Mouse (Mus musculus): ENCODE measurements at regions not wholly inside any gene's neighbourhood (a gene's known extent, or its start where the extent isn't known, plus 50 kb on each side); places are given as distances from the start of the nearest gene placed in this dataset.

DNA sequence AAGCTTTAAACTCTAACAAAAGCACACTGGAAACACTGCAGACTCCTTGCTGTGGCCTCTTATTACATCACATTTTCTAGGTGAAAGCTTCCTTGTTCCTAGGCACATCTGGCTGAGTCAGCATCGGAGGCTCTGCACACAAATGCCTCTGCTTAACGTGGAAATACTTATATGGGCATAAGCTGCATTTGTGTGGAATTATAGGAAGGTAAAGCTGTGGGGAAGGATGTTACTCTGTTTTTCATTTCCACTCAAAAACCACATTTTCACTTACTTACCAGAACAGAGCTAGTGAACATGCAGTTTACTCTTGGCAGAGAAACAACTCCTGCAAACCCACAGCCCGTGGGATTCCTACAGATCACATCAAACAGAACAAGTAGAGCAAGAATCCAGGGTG, 609.9 kb downstream of the Efnb2 start:
- no peak overlapping the region for H3K27ac ChIP-seq (ENCODE audit: low read length)
- H3K36me3 ChIP-seq (ENCODE audit: control insufficient read depth, insufficient read depth) = no peaks in the 10 kb centered on the region
- no peaks in the 10 kb centered on the region for H3K4me1 ChIP-seq (replicated peaks; ENCODE audit: control insufficient read depth, insufficient read depth, low read length)
- no peak overlapping the region for H3K4me3 ChIP-seq (replicated peaks; ENCODE audit: low read length)
- H3K9me3 ChIP-seq (ENCODE audit: control insufficient read depth, low read length) = no peaks in the 10 kb centered on the region
- H3K27me3 ChIP-seq (replicated peaks; ENCODE audit: control insufficient read depth, insufficient read depth, low read length) = no peaks in the 10 kb centered on the region
- no peak for ATAC-seq
- no peak overlapping the region for H3K4me2 ChIP-seq (ENCODE audit: low read length)
- H3K9ac ChIP-seq (replicated peaks; ENCODE audit: low read depth, low read length) = no peak overlapping the region
- 7% methylated on average over 3 of the region's 3 CpGs for WGBS

DNA sequence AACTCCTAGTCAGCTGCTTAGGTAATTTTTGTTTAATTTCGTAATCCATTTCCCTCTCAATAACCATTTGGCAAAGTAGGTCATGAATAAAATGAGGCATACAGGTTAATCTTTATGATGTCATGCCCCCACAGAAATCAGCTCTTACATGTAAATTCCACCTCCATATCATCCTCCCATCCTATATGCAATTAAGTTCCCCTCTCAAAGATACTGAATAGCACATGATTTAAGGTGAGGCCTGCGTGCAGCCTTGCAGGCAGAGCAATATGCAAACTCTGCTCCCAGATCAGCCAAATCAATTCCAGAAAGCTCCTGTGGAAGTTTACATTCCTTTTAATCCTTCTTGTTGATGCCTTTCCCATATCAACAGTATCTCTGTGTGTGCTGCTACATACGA, 610.3 kb downstream of the Efnb2 start:
- WGBS = 54% methylated on average over 3 of the region's 3 CpGs
- no peak for ATAC-seq
- Histone ChIP-seq H3K9ac (replicated peaks; ENCODE audit: low read depth, low read length) (no peak overlapping the region), H3K9me3 (ENCODE audit: control insufficient read depth, low read length) (no peaks in the 10 kb centered on the region), H3K36me3 (ENCODE audit: control insufficient read depth, insufficient read depth) (no peaks in the 10 kb centered on the region), H3K27me3 (replicated peaks; ENCODE audit: control insufficient read depth, insufficient read depth, low read length) (no peaks in the 10 kb centered on the region), H3K4me1 (replicated peaks; ENCODE audit: control insufficient read depth, insufficient read depth, low read length) (no peaks in the 10 kb centered on the region), H3K4me2 (ENCODE audit: low read length) (no peak overlapping the region), H3K4me3 (replicated peaks; ENCODE audit: low read length) (no peak overlapping the region), H3K27ac (ENCODE audit: low read length) (no peak overlapping the region)

DNA sequence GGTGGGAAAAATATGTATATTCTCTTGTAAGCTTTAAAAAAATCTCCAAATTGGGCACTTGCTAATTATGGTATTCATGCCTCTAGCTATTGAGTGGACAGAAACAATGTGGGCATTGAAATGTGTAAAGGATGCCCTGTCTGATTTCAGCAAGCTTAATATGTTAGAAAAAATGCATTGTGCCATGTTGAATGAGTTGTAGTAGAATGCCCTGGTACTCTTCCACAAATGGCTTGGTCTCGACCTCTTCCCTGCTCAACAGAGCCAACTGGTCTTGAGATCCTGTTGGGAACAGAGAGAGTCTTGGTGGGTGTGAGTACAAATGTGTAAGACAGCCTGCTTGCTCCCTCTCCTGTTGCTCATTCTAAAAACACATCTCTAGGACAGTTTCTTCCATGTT, 616.1 kb downstream of the Efnb2 start:
- peak; percentile 33; the same call in 1 of the 2 replicates for ATAC-seq
- no peak overlapping the region for H3K4me2 ChIP-seq (ENCODE audit: low read length)
- H3K27me3 ChIP-seq (replicated peaks; ENCODE audit: control insufficient read depth, insufficient read depth, low read length) = no peaks in the 10 kb centered on the region
- 5% methylated on average over 1 of the region's 1 CpGs for WGBS
- H3K36me3 ChIP-seq (ENCODE audit: control insufficient read depth, insufficient read depth) = no peaks in the 10 kb centered on the region
- no peaks in the 10 kb centered on the region for H3K9me3 ChIP-seq (ENCODE audit: control insufficient read depth, low read length)
- H3K4me1 ChIP-seq (replicated peaks; ENCODE audit: control insufficient read depth, insufficient read depth, low read length) = no peaks in the 10 kb centered on the region
- no peak overlapping the region for H3K27ac ChIP-seq (ENCODE audit: low read length)
- H3K9ac ChIP-seq (replicated peaks; ENCODE audit: low read depth, low read length) = no peak overlapping the region
- H3K4me3 ChIP-seq (replicated peaks; ENCODE audit: low read length) = no peak overlapping the region

DNA sequence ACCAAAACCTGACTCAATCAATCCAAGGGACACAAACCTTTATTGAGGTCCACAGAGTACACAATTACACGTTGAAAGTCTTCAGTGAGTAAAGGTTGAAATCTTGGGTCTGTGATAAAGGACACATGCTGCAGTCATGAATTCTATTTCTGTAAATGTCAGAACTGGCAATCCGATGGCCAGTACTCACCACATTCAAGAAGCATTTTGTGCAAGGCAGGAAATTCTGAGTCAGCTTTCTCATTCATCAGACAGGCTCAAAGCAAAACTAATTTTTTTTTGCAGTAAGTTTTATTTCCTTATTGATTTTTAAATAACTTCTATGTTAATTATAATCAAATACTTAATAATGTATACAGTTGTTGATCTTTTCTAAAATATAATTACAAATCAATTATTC, 616.7 kb downstream of the Efnb2 start:
- Histone ChIP-seq H3K9me3 (ENCODE audit: control insufficient read depth, low read length) (no peaks in the 10 kb centered on the region), H3K4me1 (replicated peaks; ENCODE audit: control insufficient read depth, insufficient read depth, low read length) (no peaks in the 10 kb centered on the region), H3K27me3 (replicated peaks; ENCODE audit: control insufficient read depth, insufficient read depth, low read length) (no peaks in the 10 kb centered on the region), H3K4me3 (replicated peaks; ENCODE audit: low read length) (no peak overlapping the region), H3K27ac (ENCODE audit: low read length) (no peak overlapping the region), H3K9ac (replicated peaks; ENCODE audit: low read depth, low read length) (no peak overlapping the region), H3K4me2 (ENCODE audit: low read length) (no peak overlapping the region), H3K36me3 (ENCODE audit: control insufficient read depth, insufficient read depth) (no peaks in the 10 kb centered on the region)
- 51% methylated on average over 2 of the region's 2 CpGs for WGBS
- no peak for ATAC-seq

DNA sequence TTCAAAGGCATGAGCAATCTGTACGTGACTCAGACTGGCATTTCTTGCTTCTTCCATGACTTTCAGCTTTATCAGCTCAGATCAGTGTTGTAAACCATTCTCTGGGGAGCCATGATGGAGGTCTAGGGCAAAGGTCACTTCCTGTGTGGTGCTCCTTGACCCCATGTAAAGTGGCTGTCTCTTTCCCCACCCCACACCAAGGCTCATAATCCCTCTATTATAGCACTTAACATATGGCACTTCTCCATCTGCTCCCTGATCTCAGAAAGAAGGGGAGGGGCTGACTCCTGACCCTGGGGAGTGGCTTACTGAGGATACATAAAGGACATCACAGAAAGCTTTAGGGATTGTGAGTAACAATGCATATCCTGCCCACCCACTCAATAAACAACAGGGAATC, 623.1 kb downstream of the Efnb2 start:
- H3K36me3 ChIP-seq (ENCODE audit: control insufficient read depth, insufficient read depth) = no peaks in the 10 kb centered on the region
- H3K9ac ChIP-seq (replicated peaks; ENCODE audit: low read depth, low read length) = no peak overlapping the region
- no peak overlapping the region for H3K4me2 ChIP-seq (ENCODE audit: low read length)
- ATAC-seq = no peak
- no peak overlapping the region for H3K27ac ChIP-seq (ENCODE audit: low read length)
- H3K27me3 ChIP-seq (replicated peaks; ENCODE audit: control insufficient read depth, insufficient read depth, low read length) = no peaks in the 10 kb centered on the region
- H3K4me3 ChIP-seq (replicated peaks; ENCODE audit: low read length) = no peak overlapping the region
- WGBS = 78% methylated on average over 1 of the region's 1 CpGs
- no peaks in the 10 kb centered on the region for H3K9me3 ChIP-seq (ENCODE audit: control insufficient read depth, low read length)
- H3K4me1 ChIP-seq (replicated peaks; ENCODE audit: control insufficient read depth, insufficient read depth, low read length) = no peaks in the 10 kb centered on the region

DNA sequence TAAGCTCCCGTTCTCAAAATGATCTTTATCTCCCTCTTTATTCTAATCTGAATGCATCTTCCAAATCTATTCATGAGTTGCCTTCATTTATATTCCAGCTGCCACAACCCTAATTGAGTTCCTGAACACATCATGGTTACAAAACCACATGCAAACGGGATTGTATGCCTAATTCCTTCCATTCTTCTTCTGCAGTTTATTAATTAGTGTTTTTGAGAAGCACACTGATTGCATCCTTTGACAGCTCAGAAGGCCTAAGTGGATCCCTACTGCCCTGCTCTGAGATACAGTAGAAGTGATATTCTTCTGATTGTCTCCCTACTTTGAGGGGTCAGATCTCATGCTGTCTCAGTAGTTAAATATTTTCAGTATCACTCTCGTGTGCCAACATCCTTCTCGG, 649.9 kb downstream of the Efnb2 start:
- Histone ChIP-seq H3K36me3 (ENCODE audit: control insufficient read depth, insufficient read depth) (no peaks in the 10 kb centered on the region), H3K4me3 (replicated peaks; ENCODE audit: low read length) (no peak overlapping the region), H3K9ac (replicated peaks; ENCODE audit: low read depth, low read length) (no peak overlapping the region), H3K4me2 (ENCODE audit: low read length) (no peak overlapping the region), H3K27ac (ENCODE audit: low read length) (no peak overlapping the region), H3K27me3 (replicated peaks; ENCODE audit: control insufficient read depth, insufficient read depth, low read length) (no peaks in the 10 kb centered on the region), H3K9me3 (ENCODE audit: control insufficient read depth, low read length) (no peaks in the 10 kb centered on the region), H3K4me1 (replicated peaks; ENCODE audit: control insufficient read depth, insufficient read depth, low read length) (no peaks in the 10 kb centered on the region)
- ATAC-seq = no peak
- 19% methylated on average over 4 of the region's 4 CpGs for WGBS

DNA sequence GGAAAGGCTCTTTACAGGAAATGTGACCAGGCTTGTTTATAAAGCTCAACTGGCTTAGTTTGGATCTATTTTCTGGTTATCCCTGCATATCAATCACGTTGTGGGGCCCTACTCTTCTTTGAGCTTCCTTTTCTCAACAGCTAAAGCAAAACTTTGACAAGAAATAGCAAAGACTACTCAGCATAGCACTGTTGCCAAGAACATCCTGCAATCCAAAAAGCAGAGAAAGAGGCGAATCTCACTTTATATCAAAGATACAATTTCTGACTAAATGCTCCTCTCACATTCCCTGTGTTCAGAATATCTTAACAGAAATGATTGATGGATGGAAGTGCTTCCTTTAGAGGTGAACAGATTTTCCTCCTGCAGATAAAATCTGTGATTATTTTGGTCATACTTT, 666.1 kb downstream of the Efnb2 start:
- 50% methylated on average over 2 of the region's 2 CpGs for WGBS
- Histone ChIP-seq H3K4me3 (replicated peaks; ENCODE audit: low read length) (no peak overlapping the region), H3K9me3 (ENCODE audit: control insufficient read depth, low read length) (no peaks in the 10 kb centered on the region), H3K27me3 (replicated peaks; ENCODE audit: control insufficient read depth, insufficient read depth, low read length) (no peaks in the 10 kb centered on the region), H3K36me3 (ENCODE audit: control insufficient read depth, insufficient read depth) (no peaks in the 10 kb centered on the region), H3K27ac (ENCODE audit: low read length) (no peak overlapping the region), H3K4me2 (ENCODE audit: low read length) (no peak overlapping the region), H3K4me1 (replicated peaks; ENCODE audit: control insufficient read depth, insufficient read depth, low read length) (0 out of 2 replicates have a peak, but pooled peaks cover 2% of the 10 kb centered on the region), H3K9ac (replicated peaks; ENCODE audit: low read depth, low read length) (no peak overlapping the region)
- no peak for ATAC-seq

DNA sequence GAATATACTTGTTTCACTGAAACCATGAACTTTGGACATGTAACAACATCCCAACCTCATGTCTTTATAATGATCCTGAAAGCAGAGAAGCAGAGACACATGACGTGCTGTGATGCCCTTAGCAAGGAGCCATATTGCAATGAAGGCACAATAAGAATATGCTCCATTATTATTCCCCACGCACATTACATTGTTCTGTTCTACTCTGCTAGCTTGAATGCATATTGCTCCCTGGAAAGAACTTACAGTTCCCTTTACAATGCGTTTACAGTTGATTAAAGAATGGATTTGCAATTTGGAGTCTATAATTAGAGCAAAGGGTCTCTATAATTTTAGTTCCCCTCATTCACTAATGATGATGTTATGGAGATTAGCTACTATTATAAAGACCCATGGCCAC, 672.2 kb downstream of the Efnb2 start:
- H3K27me3 ChIP-seq (replicated peaks; ENCODE audit: control insufficient read depth, insufficient read depth, low read length) = no peaks in the 10 kb centered on the region
- ATAC-seq = no peak

DNA sequence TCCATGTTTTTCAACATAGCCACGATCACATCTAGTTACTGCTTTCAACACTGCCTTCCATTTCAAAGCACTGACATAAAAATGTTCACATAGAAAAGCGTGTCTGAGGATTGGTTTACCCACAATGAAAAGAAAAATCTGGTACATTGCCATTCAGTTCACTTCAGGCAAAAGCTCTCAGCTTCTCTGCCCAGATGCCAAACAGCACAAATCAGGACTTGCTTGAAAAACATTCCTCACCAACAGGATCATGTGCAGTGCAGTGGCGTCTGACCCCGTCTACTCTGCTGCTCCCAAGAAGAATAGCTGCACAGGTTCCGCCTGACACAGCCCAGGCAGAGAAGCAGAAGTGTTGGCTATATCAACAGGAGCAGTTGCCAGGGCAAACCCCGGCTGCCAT, 684.0 kb downstream of the Efnb2 start:
- Histone ChIP-seq H3K4me1 (replicated peaks; ENCODE audit: control insufficient read depth, insufficient read depth, low read length) (no peaks in the 10 kb centered on the region; the same call in 1 of the 2 replicates), H3K36me3 (ENCODE audit: control insufficient read depth, insufficient read depth) (no peaks in the 10 kb centered on the region), H3K4me2 (ENCODE audit: low read length) (no peak overlapping the region), H3K27ac (ENCODE audit: low read length) (no peak overlapping the region), H3K4me3 (replicated peaks; ENCODE audit: low read length) (no peak overlapping the region), H3K9ac (replicated peaks; ENCODE audit: low read depth, low read length) (no peak overlapping the region), H3K27me3 (replicated peaks; ENCODE audit: control insufficient read depth, insufficient read depth, low read length) (no peaks in the 10 kb centered on the region), H3K9me3 (ENCODE audit: control insufficient read depth, low read length) (no peaks in the 10 kb centered on the region)
- no peak for ATAC-seq
- 69% methylated on average over 6 of the region's 6 CpGs for WGBS

More for the DNA sequence above, 672.2 kb downstream of the Efnb2 start:
- H3K27ac ChIP-seq (ENCODE audit: low read length) = no peak overlapping the region
- H3K4me3 ChIP-seq (replicated peaks; ENCODE audit: low read length) = no peak overlapping the region
- 38% methylated on average over 3 of the region's 3 CpGs for WGBS
- H3K9me3 ChIP-seq (ENCODE audit: control insufficient read depth, low read length) = no peaks in the 10 kb centered on the region
- no peaks in the 10 kb centered on the region for H3K36me3 ChIP-seq (ENCODE audit: control insufficient read depth, insufficient read depth)
- H3K4me1 ChIP-seq (replicated peaks; ENCODE audit: control insufficient read depth, insufficient read depth, low read length) = no peaks in the 10 kb centered on the region
- no peak overlapping the region for H3K9ac ChIP-seq (replicated peaks; ENCODE audit: low read depth, low read length)
- H3K4me2 ChIP-seq (ENCODE audit: low read length) = no peak overlapping the region

DNA sequence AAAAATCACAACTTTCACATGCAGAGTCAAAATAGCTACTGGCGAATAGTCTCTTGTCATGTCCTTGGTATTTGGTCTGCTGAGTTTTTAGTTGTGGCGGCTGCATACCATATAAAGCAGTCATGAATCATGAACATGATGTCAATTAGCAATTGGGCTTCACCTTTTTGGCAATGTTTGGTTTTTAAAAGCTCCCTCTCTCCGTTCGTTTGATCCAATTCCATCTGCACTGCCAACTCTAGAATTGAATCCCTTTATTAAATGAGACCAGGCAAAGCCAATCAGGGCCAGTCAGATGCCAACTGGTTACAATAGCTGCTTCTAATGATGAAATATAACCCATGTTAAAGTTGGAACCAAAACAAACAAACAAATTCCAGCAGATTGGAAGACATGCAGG, 687.3 kb downstream of the Efnb2 start:
- no peaks in the 10 kb centered on the region for H3K9me3 ChIP-seq (ENCODE audit: control insufficient read depth, low read length)
- no peak overlapping the region for H3K9ac ChIP-seq (replicated peaks; ENCODE audit: low read depth, low read length)
- ATAC-seq = 0 out of 2 replicates have a peak, but pooled peaks have one; percentile 23
- no peak overlapping the region for H3K4me3 ChIP-seq (replicated peaks; ENCODE audit: low read length)
- H3K4me2 ChIP-seq (ENCODE audit: low read length) = no peak overlapping the region
- no peaks in the 10 kb centered on the region for H3K27me3 ChIP-seq (replicated peaks; ENCODE audit: control insufficient read depth, insufficient read depth, low read length)
- H3K4me1 ChIP-seq (replicated peaks; ENCODE audit: control insufficient read depth, insufficient read depth, low read length) = no peaks in the 10 kb centered on the region; the same call in 1 of the 2 replicates
- H3K27ac ChIP-seq (ENCODE audit: low read length) = no peak overlapping the region
- H3K36me3 ChIP-seq (ENCODE audit: control insufficient read depth, insufficient read depth) = no peaks in the 10 kb centered on the region
- 54% methylated on average over 4 of the region's 4 CpGs for WGBS

Measured in forebrain, embryonic 16.5 days (tissue).